Mouse (Mus musculus): Measurements from ENCODE around the gene Gpt2.

DNA sequence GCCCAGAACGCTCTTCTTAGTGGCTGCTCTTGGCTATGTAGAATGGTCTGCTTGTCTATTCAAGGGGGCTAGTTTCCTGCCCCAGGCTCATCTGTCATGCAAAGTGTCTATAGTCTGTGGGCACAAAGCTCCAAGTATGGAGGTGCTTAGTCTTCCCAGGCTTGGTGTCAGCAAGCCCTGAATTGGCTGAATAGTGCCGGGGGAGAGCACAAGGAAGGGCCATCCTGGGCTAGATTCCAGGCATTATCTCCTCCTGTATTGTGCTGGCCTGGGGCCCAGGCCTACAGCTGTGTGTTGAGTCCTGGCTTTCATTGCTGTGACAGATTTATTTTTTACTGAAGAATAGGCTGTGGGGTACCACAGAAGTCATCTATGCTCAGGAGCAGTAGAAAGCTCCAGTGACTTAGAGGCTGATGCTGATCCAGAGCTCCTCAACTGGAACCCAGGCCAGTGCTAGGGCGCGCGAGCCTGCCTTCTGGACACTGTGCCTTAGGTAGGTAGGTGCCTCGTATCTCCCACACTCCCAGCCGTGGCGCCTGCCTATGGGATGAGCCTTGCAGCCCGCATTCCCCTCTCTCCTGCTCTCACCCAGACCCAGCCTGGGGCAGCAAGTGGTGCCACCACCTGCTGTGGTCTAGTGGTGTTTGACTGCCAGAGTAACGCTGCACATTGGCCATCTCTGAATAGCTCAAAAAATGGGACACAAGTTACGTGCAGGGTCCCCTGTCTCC, 8.7 kb downstream of the Gpt2 start:
- TF ChIP-seq CTCF (IDR thresholded peaks at IDR 0.05; ENCODE audit: low read depth): no peak
- no peak for TF ChIP-seq EP300 (IDR thresholded peaks at IDR 0.05; ENCODE audit: low read depth)
